Mouse (Mus musculus): ENCODE data around the gene Rab11fip4. TPM values are rescaled to one million over a fixed set of nuclear protein-coding genes. Genes with fewer than 3 reads are reported as not detected.

Rab11fip4 gene
- polyA plus RNA-seq (2017; shearing (Covaris generic)), result 10 to 100 TPM; 11.0 to 11.5 TPM

- ATAC-seq, result no peak
Measured at GRCm38 (mm10) chr11:79590664-79591590, at the start of gene Rab11fip4. Gene Rab11fip4 (plus strand): TSS chr11:79591212.

- ATAC-seq, result no peak
Measured at GRCm38 (mm10) chr11:79552622-79553021, 38.4 kb upstream of the Rab11fip4 start.

DNA sequence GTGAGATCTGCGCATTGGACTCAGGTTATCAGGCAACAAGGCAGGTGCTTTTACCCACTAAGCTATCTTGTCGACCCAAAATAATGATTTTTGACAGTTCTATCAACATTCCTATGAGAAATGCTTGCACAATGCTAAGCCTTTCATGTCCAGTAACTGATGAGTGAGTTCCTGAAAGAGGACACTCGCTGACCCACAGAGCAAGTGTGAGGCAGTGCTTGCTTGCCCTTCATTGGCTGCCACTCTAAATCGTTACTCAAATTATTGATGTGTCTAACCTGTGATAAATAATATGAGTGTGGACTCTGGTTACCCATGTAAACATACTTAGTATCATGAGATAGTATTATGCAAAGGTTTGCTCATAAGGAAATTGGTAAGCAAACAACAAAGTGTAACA lies 30.5 kb upstream of the Rab11fip4 start:
- ATAC-seq, result no peak

- no peak for ATAC-seq
Measured at GRCm38 (mm10) chr11:79563493-79563892, 27.5 kb upstream of the Rab11fip4 start.

DNA sequence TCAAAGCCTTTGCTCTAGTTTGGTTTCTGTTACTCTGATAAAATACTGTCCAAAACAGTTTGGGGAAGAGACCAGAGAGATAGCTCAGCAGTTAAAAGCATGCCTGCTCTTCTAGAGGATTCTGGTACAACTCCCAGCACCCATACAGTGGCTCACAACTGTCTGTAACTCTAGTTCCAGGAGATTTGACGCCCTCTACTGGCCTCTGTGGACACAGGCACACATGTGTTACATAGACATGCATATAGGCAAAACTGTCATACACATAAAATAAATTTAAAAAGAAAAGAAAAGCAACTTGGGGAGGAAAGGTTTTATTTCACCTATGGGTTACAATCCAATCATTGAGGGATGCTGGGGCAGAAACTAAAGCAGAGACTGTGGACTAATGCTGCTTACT lies 24.1 kb upstream of the Rab11fip4 start:
- no peak for ATAC-seq

DNA sequence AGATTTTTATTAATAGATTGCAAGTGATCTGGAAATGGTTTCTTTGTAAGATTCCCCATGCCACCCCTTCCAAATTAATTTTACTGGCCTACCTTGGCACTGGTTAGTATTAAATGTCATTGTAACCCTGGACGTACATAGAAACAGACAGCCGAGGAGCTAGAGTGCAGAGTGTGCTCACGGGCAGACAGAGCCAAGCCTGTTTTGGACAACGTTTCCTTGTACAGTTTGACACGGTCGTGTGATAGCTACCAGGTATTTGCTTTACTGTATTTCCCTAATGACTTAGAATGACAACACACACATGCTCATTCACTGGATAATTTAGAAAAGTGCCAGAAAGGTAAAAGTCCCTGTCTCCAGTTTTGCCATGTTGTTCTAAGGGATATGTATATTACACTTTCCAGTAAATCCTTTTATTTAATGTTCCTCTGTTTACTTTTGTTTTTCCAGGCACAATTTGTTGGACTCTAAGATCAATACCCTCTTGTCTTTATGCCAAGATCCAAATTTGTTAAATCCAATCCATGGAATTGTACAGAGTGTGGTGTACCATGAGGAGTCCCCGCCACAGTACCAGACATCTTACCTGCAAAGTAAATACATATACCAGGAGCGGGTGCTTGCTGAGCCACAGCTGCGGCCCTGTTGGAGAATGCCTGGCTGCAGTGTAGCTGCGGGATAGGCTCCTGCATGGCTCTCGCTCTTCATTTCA lies 22.7 kb upstream of the Rab11fip4 start:
- no peak for ATAC-seq

DNA sequence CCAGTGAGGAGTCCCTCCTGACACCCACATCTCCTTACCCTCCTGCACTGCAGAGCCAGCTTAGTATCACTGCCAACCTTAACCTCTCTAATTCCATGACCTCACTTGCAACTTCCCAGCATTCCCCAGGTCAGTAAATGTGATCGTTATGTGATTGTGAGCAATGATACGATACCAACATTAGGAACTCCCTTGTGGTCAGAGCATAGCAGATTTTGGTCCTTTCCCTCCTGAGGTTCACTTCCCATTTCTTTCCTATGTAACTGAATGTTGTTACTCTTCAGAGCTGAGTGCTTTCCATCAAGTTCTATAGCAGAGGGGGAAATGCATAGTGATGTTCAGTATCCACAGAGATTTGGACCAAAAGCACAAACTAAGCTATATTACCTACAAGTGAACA lies 20.7 kb upstream of the Rab11fip4 start:
- ATAC-seq, result no peak

DNA sequence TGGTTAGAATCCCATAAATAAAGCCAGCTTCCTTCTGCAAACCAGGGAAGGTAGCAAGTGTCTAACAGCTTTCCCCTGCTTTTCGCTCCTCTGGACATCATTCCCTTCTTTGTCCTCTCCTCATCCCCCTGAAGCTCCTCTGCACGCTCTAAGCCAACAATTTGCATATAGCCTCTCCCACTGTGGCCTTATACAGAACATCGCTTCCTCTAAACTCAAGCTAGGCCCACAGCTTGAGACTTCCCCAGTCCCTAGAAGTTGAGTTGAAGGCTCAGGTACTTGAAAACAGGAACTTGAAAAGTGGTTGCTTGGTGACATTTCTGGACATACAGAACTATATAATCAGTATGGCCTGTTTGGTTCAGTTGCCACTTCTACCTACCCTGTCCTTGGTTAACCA lies 17.2 kb upstream of the Rab11fip4 start:
- ATAC-seq, result no peak

GRCm38 (mm10) chr11:79575383-79576073 lies 15.5 kb upstream of the Rab11fip4 start:
- ATAC-seq, result no peak

DNA sequence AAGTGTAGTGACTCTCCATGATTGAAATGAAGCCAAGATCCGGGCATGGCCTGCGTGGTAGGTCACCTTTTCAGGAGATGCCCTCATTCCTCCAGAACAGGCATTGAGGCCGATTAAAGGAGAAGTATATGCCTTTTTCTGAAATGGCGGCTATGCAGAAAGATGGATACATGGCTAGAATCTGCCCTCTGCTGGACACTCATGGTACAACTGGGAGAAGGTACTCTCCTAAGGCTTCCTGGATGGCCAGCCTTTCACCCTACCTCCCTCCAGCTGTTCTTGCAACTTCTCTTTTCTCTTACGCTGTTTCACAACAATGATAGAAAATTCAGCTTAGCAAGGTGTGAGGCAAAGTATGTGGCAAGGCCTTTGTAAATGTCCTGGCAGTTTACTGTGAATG lies 13.3 kb upstream of the Rab11fip4 start:
- ATAC-seq, result peak; percentile 61

- ATAC-seq, result no peak
Measured at GRCm38 (mm10) chr11:79580660-79581059, 10.4 kb upstream of the Rab11fip4 start.

- ATAC-seq, result no peak
Measured at GRCm38 (mm10) chr11:79581257-79581656, 9.8 kb upstream of the Rab11fip4 start.

DNA sequence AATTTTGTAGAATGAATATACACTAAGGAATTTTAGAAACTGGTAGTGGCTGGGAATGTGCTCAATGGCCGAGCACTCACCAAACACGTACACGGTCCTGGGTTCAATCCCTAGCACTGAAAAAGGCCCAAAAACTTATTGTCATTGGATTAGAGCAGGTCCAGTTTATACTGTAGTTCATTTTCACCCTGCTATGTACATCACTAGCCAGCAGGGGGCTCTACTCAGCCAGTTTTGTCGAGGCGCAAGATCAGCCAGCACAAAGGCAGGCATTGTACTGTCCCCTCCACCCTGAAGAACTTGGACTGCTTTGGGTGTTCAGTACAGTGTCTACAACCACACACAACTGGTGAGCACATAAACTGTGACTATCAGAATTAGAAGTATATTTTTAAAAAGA lies 6.8 kb upstream of the Rab11fip4 start:
- ATAC-seq, result peak; percentile 52

DNA sequence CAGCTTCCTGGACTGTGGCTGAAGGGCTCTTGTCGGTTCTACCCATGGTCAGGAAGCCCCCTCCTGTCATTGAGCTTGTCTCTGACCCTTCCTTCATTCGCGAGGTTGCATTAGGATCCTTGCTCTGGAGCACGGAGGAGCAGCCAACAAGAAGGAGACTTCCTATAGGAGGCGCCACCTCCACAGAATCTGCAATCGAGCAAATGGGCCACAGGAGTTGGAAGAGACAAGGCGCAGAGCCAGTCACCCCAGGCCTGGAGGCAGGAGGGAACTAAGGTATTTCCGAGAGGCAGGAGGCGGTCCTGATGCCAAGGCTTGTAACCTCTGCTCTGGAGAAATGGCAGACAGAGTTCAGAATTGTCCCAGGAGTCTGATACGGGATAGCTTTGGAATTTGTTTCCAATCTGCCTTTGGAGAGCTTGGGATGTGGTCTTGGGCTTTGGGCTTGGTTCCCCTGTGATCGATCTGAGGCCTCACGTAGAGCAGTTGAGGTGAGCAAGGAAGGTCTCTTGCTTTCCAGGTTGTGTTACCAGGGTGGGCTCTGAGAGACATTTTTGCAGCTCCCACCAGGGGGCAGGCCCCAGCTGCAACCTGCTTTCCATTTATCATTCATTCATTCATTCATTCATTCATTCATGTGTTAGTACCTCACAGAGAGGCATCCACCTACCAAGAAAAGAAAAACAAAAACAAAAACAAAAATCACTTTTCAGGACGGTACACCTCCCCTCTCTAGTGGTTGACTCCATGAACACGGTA lies 1.5 kb upstream of the Rab11fip4 start:
- no peak for ATAC-seq

DNA sequence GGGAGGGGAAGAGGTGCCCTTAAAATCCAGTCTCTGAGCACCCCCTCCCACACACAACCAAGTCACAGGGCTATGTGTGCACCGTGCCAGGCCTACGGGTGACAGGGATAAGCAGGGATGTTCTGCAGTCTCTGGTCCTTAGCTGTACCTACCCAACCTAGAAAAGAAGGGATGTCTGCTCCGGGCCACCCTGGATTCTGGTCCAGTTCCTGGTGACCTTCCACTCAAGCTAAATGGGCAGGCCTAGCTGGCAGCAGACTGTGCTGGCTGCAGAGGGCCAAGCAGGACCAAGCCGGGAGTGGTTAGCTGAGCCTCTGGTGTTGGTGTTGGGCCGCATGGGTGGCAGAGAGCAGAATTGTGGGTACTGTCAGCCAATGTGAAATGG lies 571 bp downstream of the Rab11fip4 start:
- no peak for ATAC-seq

DNA sequence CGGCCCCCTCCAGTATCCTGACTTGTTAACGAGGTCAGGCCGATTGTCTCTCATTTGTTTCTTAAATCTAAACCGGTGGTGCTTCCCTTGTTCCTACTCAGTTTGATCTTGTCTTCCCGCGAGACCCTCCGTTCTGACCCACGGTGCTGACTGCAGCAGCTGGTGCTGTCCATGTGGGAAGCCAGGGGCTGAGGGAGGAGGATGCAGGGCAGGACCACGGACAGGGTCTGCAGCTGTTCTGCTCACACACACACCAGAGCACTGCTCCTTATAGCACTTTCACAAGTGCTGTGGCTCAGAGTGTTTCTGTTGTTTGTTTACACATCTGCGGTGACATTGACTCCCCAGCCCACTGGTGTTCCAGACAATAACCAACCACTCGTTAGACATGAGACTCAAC lies 2.5 kb downstream of the Rab11fip4 start:
- ATAC-seq, result no peak

DNA sequence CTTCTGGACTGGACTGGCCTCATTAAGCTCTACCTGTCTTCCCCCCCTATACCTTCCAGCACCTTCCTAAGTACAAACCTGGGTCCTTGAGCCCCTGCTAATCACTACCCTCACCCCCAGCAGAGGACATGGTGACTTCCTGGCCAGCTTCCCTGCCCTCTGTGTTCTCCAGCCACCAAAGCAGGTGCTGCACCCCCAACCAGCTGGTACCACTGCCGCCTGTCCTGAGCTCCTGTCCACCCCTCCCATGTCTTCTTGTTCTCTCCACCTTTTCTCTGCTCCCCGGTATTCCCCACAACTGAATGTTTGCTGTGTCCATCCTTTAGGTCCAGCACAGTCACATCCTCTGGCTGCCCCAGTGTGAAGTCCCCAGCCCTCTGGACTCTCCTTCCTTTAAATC lies 19.4 kb downstream of the Rab11fip4 start:
- ATAC-seq, result no peak

DNA sequence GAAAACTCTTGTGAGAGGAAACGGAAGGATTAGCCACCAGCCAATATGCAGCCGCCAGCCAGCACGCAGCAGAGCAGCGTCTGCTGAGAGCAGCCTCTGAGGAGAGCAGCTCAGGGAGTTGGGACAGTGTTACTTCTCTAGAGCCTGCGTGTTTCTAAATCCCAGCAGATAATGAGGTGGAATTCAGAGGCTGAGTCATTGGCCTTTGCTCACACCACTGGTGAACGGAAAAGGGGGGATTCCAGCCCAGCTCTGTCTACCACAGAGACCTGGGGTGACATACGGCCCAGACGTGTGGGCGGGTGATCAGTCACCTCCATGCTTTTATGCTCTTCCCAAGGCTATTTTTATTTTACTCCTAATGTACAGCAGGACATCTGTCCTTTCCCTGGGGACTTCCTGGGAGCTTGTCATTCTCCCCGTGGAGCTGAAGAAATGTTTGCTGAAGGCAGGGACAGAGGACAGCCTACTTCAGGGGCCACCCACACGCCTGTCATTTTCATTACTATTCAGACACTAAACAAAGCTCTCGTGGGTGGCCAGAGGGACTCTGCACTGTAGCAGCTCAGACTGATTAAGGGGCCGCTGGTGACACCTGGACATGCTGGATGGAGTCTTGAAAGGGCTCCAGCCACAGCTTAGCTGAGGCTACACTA lies 20.1 kb downstream of the Rab11fip4 start:
- peak; percentile 51 for ATAC-seq

DNA sequence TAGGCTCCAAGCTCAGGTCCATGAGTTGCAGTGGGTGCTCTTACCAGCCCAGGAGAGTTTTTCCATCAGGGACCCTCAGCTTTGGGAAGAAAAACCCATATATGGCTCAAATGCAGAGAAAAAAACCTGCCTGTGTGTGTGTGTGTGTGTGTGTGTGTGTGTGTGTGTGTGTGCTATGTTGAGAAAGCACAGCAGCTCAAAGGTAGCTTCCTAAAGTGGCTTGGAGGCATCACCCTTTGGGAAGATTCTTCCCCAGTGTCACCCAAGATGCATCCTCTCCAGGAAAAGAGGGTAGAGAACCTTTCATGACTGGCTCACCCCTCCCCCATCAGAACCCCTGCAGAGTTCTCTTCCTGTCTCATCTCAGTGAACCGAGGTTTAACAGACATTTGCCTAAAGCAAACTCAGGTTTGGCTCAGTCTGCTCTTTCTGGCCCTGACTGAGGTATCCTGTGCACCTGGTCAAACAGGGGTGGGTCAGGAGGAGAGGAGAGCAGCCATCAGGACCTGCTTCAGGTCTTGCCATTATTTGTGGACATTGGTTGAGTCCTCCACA lies 21.1 kb downstream of the Rab11fip4 start:
- no peak for ATAC-seq

DNA sequence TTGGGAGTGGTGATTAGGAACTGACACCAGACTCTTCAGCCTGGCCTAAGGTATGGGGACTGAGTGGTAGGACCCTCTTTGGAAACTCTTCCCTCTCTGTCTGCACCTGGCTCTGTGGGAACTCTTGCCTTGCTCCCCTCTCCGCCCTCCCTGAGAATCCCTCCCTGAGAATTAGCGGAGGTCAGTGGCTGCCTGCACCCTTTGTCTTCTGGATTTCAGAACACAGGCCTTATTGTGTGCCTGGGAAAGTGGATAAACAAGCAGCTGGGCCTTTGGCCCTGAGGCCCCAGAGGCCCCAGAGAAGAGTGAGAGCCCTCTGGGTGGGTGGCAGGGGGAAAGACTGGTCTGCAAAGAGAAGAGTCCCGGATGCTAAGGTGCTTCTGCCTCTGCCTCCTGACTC lies 22.1 kb downstream of the Rab11fip4 start:
- ATAC-seq, result no peak

- no peak for ATAC-seq
Measured at GRCm38 (mm10) chr11:79613711-79614110, 22.7 kb downstream of the Rab11fip4 start.

DNA sequence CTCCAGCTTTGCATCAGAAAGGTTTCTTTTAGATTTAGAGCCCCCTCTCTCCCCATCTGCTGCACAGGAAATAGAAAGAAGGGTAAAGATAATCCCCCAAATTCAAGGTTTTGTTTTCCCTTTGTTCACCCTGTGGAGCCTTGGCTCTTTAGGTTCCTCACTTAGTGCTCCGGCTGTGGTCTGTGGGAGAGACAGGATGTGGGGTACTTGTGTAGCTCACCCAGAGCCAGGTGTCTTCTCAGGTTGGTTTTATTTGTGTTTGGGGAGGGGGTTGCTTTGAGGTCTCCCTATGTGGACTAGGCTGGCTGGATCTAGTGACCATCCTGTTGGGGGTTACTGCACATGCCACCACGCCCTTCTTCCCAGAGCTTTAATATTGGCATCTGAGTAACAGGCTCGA lies 23.9 kb downstream of the Rab11fip4 start:
- peak; percentile 74 for ATAC-seq

All from activated CD4-positive, CD25-positive, alpha-beta regulatory T cell, adult 4 months (primary cell).